ENCODE assay signal across 14 mouse cellular contexts in genomic region chr9:54816508-54817201, GRCm38 (mm10). TPM values are rescaled to one million over a fixed set of nuclear protein-coding genes. Genes with fewer than 3 reads are reported as not detected.
DNase-seq lines count a peak whose midpoint lies in the region; ATAC-seq lines count a peak whose summit lies in the region.
"Had no signal": no experiment of that assay in that cellular context is flagged by ENCODE, and none has a peak within 500 bp of the region (broad histone marks: within the 10 kb centered on the region; RNA-seq: fewer than 3 reads in every experiment).

No protein-coding gene starts in this region.

- no peak overlapping the region for H3K4me3 ChIP-seq in limb, embryonic 12.5 days (replicated peaks)
- H3K4me3 ChIP-seq: heart, embryonic 15.5 days had no signal

- no peaks in the 10 kb centered on the region for H3K9me3 ChIP-seq in limb, embryonic 12.5 days
- H3K9me3 ChIP-seq: heart, embryonic 15.5 days had no signal

- 31% methylated on average over 10 of the region's 10 CpGs for WGBS in limb, embryonic 12.5 days

- 0 out of 2 replicates have a peak overlapping the region, but pooled peaks have one; percentile 0 for H3K4me2 ChIP-seq in limb, embryonic 12.5 days
- H3K4me2 ChIP-seq: heart, embryonic 15.5 days had no signal

- peak; percentile 71 for DNase-seq in heart, adult 11 months
- no peak for DNase-seq in heart, adult 18-20 months
- peak; percentile 8 for DNase-seq in urinary bladder, postnatal 14 days (ENCODE audit: low spot score)
- DNase-seq in urinary bladder, postnatal 4 days (ENCODE audit: low spot score in 2 of 2), result no peak
- DNase-seq in right cerebral cortex, postnatal 36 days (ENCODE audit: low spot score in 2 of 2), result no peak
- DNase-seq in adrenal gland, adult 18-20 months (ENCODE audit: low spot score in 2 of 2), result no peak
- DNase-seq: adrenal gland, adult 2 months; kidney, adult 2 months; right cerebral cortex, postnatal 14 days had no signal

- peak overlapping the region; percentile 50 for H3K27ac ChIP-seq in limb, embryonic 12.5 days
- H3K27ac ChIP-seq: heart, embryonic 15.5 days had no signal

- peak; percentile 16; the same call in 1 of the 2 replicates for ATAC-seq in limb, embryonic 12.5 days (ENCODE audit: insufficient number of reproducible peaks, insufficient read depth, low FRiP score, low TSS enrichment, low read depth)
- no peak for ATAC-seq in monocyte, adult 5-6 weeks (replicated peaks; ENCODE audit: insufficient number of reproducible peaks, low FRiP score, low TSS enrichment, poor library complexity, severe bottlenecking)

- no peaks in the 10 kb centered on the region for H3K27me3 ChIP-seq in limb, embryonic 12.5 days

- H3K9ac ChIP-seq in limb, embryonic 12.5 days (replicated peaks), result no peak overlapping the region
- H3K9ac ChIP-seq: heart, embryonic 15.5 days had no signal

- peaks cover 20% of the 10 kb centered on the region for H3K4me1 ChIP-seq in limb, embryonic 12.5 days (replicated peaks)
- H3K4me1 ChIP-seq: heart, embryonic 15.5 days had no signal

- H3K36me3 ChIP-seq in limb, embryonic 12.5 days, result no peaks in the 10 kb centered on the region
- H3K36me3 ChIP-seq: heart, embryonic 15.5 days had no signal

RNA-seq across cellular contexts. Expression of gene Ireb2, which starts 46.9 kb away (rescaled TPM):
- 10 to 100 TPM; 22.0 to 22.6 TPM for total RNA-seq in heart, adult 18-20 months (2021)
- 53.2 and 55.9 TPM in 2 replicates for polyA plus RNA-seq in limb, embryonic 12.5 days (2016; fragmentation: Nextera tagmentation; extraction: Ambion mirVana)
- total RNA-seq in adrenal gland, adult 18-20 months (2021), result 10 to 100 TPM; 30.7 to 42.8 TPM
- 21.2 to 58.3 TPM (median 23.0 TPM) in 3 replicates for total RNA-seq in monocyte, adult 5-6 weeks (2017)

RNA-seq across cellular contexts. Expression of gene Crabp1, which starts 52.1 kb away (rescaled TPM):
- total RNA-seq in heart, adult 18-20 months (2021), result not detected
- 302 and 358 TPM in 2 replicates for polyA plus RNA-seq in limb, embryonic 12.5 days (2016; fragmentation: Nextera tagmentation; extraction: Ambion mirVana)
- 10 to 100 TPM in 1 of 2 experiments, 1 to 10 TPM in 1; 9.8 to 13.7 TPM for total RNA-seq in adrenal gland, adult 18-20 months (2021)
- not detected in 3 replicates for total RNA-seq in monocyte, adult 5-6 weeks (2017)
- total RNA-seq: liver, adult 2 months; megakaryocyte-erythroid progenitor cell, adult 5-6 weeks had no signal
- polyA plus RNA-seq: liver, adult 2 months had no signal

Comparison
In these comparisons a context has a peak if more than half of its experiments do, and no peak if none do; other contexts are left out.
1. DNase-seq: peak in heart, adult 11 months (single experiment) and urinary bladder, postnatal 14 days (single experiment); none in heart, adult 18-20 months (0 of 2), urinary bladder, postnatal 4 days (0 of 2), right cerebral cortex, postnatal 36 days (0 of 2) and adrenal gland, adult 18-20 months (0 of 2).
2. RNA of gene Crabp1, which starts 52.1 kb away (total RNA-seq): 9.8 to 13.7 TPM in adrenal gland, adult 18-20 months; not detected in heart, adult 18-20 months and not detected in monocyte, adult 5-6 weeks; every median in the first group is over 4 times any median in the second.